Mouse (Mus musculus) forebrain, embryonic 16.5 days (tissue): ENCODE results near the gene Slc3a1. TPM values are rescaled to one million over a fixed set of nuclear protein-coding genes. Genes with fewer than 3 reads are reported as not detected.

Experiments used
- ATAC-seq: fragments of 200-750 bp; cut with Nextera tagmentation; 2 replicates; pipeline ENCODE4 v1.8.0; 2017; ENCODE audit warnings: mild to moderate bottlenecking, moderate library complexity
- H3K27ac ChIP-seq: fragments of 300-500 bp; sonication (generic); 2 replicates; pipeline ENCODE4 v1.5.1; 2014; ENCODE audit warnings: low read length, control low read depth
- H3K27me3 ChIP-seq: fragments of 300-500 bp; sonication (generic); replicated peaks from 2 replicates; pipeline ENCODE4 v1.6.1; 2014; ENCODE audit warnings: low read length; ENCODE audit not compliant: control insufficient read depth, insufficient read depth
- H3K36me3 ChIP-seq: fragments of 300-500 bp; sonication (generic); 2 replicates; pipeline ENCODE4 v1.6.1; 2014; ENCODE audit not compliant: control insufficient read depth, insufficient read depth
- H3K4me1 ChIP-seq: fragments of 300-500 bp; sonication (generic); replicated peaks from 2 replicates; pipeline ENCODE4 v1.6.1; 2014; ENCODE audit warnings: low read length; ENCODE audit not compliant: control insufficient read depth, insufficient read depth
- H3K4me2 ChIP-seq: fragments of 300-500 bp; sonication (generic); 2 replicates; pipeline ENCODE4 v1.6.1; 2014; ENCODE audit warnings: mild to moderate bottlenecking, low read length, control low read depth
- H3K4me3 ChIP-seq: fragments of 300-500 bp; sonication (generic); replicated peaks from 2 replicates; pipeline ENCODE4 v1.5.1; 2014; ENCODE audit warnings: mild to moderate bottlenecking, low read length, control low read depth
- H3K9ac ChIP-seq: fragments of 300-500 bp; sonication (generic); replicated peaks from 2 replicates; pipeline ENCODE4 v1.6.1; 2014; ENCODE audit warnings: low read depth, low read length, control low read depth
- H3K9me3 ChIP-seq: fragments of 300-500 bp; sonication (generic); 2 replicates; pipeline ENCODE4 v1.6.1; 2016; ENCODE audit warnings: low read length; ENCODE audit not compliant: control insufficient read depth
- WGBS: fragments of 180-500 bp; shearing (Covaris S2); extraction: QIAGEN DNeasy Blood & Tissue Kit; methylation state at CpG from one replicate; pipeline ENCODE4 v1.1.7; 2014; 5-methylcytosine and 5-hydroxymethylcytosine counted together
- polyA plus RNA-seq: library from polyadenylated mRNA; unstranded; fragments of >200 nt; fragmentation: Nextera tagmentation; extraction: Ambion mirVana; gene quantifications from 2 replicates; pipeline ENCODE4 v1.2.1, GENCODE M21; 2015

The Slc3a1 gene
- polyA plus RNA-seq, 1 experiment from 2014 or later: 0.27 TPM

GRCm38 (mm10) chr17:85043404-85043816 lies 15.2 kb downstream of the Slc3a1 start:
- 88% methylated on average over 6 of the region's 6 CpGs for WGBS
- no peak for ATAC-seq
- Histone ChIP-seq H3K9me3 (no peaks in the 10 kb centered on the region), H3K27ac (no peak overlapping the region), H3K4me3 (no peak overlapping the region), H3K36me3 (no peaks in the 10 kb centered on the region), H3K9ac (no peak overlapping the region), H3K4me1 (no peaks in the 10 kb centered on the region), H3K4me2 (no peak overlapping the region), H3K27me3 (no peaks in the 10 kb centered on the region)

DNA sequence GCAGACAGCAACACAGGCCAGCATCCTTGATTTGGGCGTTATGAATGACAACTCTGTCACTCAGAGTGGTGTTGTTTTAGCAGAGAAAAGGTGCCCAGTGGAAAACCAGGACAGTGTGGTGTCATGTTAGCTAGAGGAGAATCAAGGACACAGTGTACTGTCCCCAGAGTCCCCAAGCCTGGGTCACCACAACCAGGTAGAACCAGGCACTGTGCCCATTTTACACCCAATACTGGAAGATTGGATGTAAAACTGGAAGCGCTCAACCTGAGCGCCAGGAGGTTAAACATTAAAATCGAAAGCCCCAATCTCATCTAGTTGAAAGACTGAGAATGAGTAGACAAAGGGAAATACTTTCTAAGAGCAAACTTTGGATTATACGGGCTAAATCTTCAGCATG lies 16.3 kb downstream of the Slc3a1 start:
- Histone ChIP-seq H3K4me2 (no peak overlapping the region), H3K27ac (no peak overlapping the region), H3K9ac (no peak overlapping the region), H3K4me3 (no peak overlapping the region), H3K27me3 (no peaks in the 10 kb centered on the region), H3K9me3 (no peaks in the 10 kb centered on the region), H3K36me3 (no peaks in the 10 kb centered on the region), H3K4me1 (no peaks in the 10 kb centered on the region)
- no peak for ATAC-seq
- 91% methylated on average over 5 of the region's 5 CpGs for WGBS

- H3K27me3 ChIP-seq: no peaks in the 10 kb centered on the region
- ATAC-seq: no peak
- no peak overlapping the region for H3K9ac ChIP-seq
- H3K4me3 ChIP-seq: no peak overlapping the region
- no peaks in the 10 kb centered on the region for H3K4me1 ChIP-seq
- WGBS: 84% methylated on average over 12 of the region's 12 CpGs
- H3K36me3 ChIP-seq: no peaks in the 10 kb centered on the region
- H3K27ac ChIP-seq: no peak overlapping the region
- H3K9me3 ChIP-seq: no peaks in the 10 kb centered on the region
- H3K4me2 ChIP-seq: no peak overlapping the region
These were observed 17.0 kb downstream of the Slc3a1 start for GRCm38 (mm10) chr17:85045160-85045559.

DNA sequence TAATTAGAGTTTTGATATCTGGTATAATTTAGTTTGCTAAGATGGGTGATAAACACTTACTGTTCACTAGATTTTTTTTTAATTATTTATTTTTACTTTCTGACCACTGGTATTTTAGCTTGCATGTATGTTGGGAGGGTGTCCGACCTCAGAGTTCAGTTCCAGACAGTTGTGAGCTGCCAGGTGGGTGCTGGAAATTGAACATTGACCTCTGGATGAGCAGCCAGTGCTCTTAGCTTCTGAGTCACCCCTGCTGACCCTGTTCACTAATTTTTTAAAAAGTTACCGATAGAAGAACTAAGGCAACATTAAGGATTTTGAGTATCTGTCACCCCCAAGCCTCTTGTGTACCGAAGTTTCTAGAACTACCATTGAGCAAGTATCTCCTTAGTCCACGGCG lies 20.2 kb downstream of the Slc3a1 start:
- 96% methylated on average over 5 of the region's 5 CpGs for WGBS
- no peak for ATAC-seq

GRCm38 (mm10) chr17:85058276-85058675 lies 30.1 kb downstream of the Slc3a1 start:
- no peaks in the 10 kb centered on the region for H3K27me3 ChIP-seq
- H3K4me2 ChIP-seq: no peak overlapping the region
- ATAC-seq: no peak
- H3K9ac ChIP-seq: no peak overlapping the region
- H3K4me1 ChIP-seq: no peaks in the 10 kb centered on the region
- 89% methylated on average over 7 of the region's 7 CpGs for WGBS
- H3K27ac ChIP-seq: no peak overlapping the region
- no peak overlapping the region for H3K4me3 ChIP-seq
- no peaks in the 10 kb centered on the region for H3K9me3 ChIP-seq
- no peaks in the 10 kb centered on the region for H3K36me3 ChIP-seq

More for the DNA sequence above, 20.2 kb downstream of the Slc3a1 start:
- Histone ChIP-seq H3K27me3 (no peaks in the 10 kb centered on the region), H3K4me1 (no peaks in the 10 kb centered on the region), H3K4me2 (no peak overlapping the region), H3K9me3 (no peaks in the 10 kb centered on the region), H3K4me3 (no peak overlapping the region), H3K36me3 (no peaks in the 10 kb centered on the region), H3K27ac (no peak overlapping the region), H3K9ac (no peak overlapping the region)

DNA sequence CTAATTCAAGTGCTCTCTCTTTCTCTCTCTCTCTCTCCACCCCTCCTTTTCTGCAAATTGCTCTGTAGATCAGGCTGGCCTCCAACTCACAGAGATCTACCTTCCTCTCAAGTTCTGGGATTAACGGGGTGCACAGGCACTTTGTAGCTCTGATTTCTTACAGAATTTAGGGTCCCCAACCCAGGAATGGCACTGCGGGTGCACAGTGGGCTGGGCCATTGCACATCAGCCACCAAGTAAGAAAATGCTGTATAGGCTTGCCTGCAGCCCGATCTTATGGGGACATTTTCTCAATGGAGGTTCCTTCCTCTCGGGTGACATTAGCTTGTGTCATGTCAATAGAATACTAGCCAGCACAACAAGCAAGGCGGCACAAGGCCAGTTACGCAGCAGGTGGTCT lies 31.0 kb downstream of the Slc3a1 start:
- H3K4me2 ChIP-seq: no peak overlapping the region
- no peaks in the 10 kb centered on the region for H3K4me1 ChIP-seq
- no peak overlapping the region for H3K4me3 ChIP-seq
- no peaks in the 10 kb centered on the region for H3K36me3 ChIP-seq
- 89% methylated on average over 6 of the region's 6 CpGs for WGBS
- H3K9ac ChIP-seq: no peak overlapping the region
- no peaks in the 10 kb centered on the region for H3K9me3 ChIP-seq
- no peak overlapping the region for H3K27ac ChIP-seq
- ATAC-seq: no peak
- H3K27me3 ChIP-seq: no peaks in the 10 kb centered on the region

- Histone ChIP-seq H3K27me3 (no peaks in the 10 kb centered on the region), H3K4me3 (no peak overlapping the region), H3K9me3 (no peaks in the 10 kb centered on the region), H3K9ac (no peak overlapping the region), H3K27ac (no peak overlapping the region), H3K36me3 (peaks cover 17% of the 10 kb centered on the region), H3K4me1 (no peaks in the 10 kb centered on the region), H3K4me2 (no peak overlapping the region)
- WGBS: 94% methylated on average over 7 of the region's 7 CpGs
- no peak for ATAC-seq
These were observed 35.4 kb downstream of the Slc3a1 start for GRCm38 (mm10) chr17:85063560-85063959.

GRCm38 (mm10) chr17:85067331-85067730 lies 39.2 kb downstream of the Slc3a1 start:
- H3K27me3 ChIP-seq: no peaks in the 10 kb centered on the region
- peaks cover 32% of the 10 kb centered on the region for H3K36me3 ChIP-seq
- H3K4me3 ChIP-seq: no peak overlapping the region
- no peaks in the 10 kb centered on the region for H3K9me3 ChIP-seq
- no peaks in the 10 kb centered on the region for H3K4me1 ChIP-seq
- 87% methylated on average over 7 of the region's 7 CpGs for WGBS
- no peak overlapping the region for H3K4me2 ChIP-seq
- H3K9ac ChIP-seq: no peak overlapping the region
- ATAC-seq: no peak
- H3K27ac ChIP-seq: no peak overlapping the region

- Histone ChIP-seq H3K9me3 (no peaks in the 10 kb centered on the region), H3K9ac (no peak overlapping the region), H3K4me1 (peaks cover 7% of the 10 kb centered on the region), H3K4me2 (no peak overlapping the region), H3K27ac (no peak overlapping the region), H3K27me3 (no peaks in the 10 kb centered on the region), H3K4me3 (no peak overlapping the region), H3K36me3 (peaks cover 31% of the 10 kb centered on the region)
- WGBS: 87% methylated on average over 6 of the region's 6 CpGs
- no peak for ATAC-seq
These were observed 42.5 kb downstream of the Slc3a1 start for GRCm38 (mm10) chr17:85070658-85071057.

- Histone ChIP-seq H3K36me3 (peaks cover 34% of the 10 kb centered on the region), H3K4me1 (peaks cover 7% of the 10 kb centered on the region), H3K9me3 (no peaks in the 10 kb centered on the region), H3K4me3 (no peak overlapping the region), H3K27me3 (no peaks in the 10 kb centered on the region), H3K4me2 (no peak overlapping the region), H3K9ac (no peak overlapping the region), H3K27ac (no peak overlapping the region)
- ATAC-seq: no peak
- WGBS: 84% methylated on average over 8 of the region's 8 CpGs
These were observed 43.1 kb downstream of the Slc3a1 start for GRCm38 (mm10) chr17:85071088-85071775.
